Mouse (Mus musculus) stomach, postnatal 0 days (tissue): ENCODE measurements at regions not wholly inside any gene's neighbourhood (a gene's known extent, or its start where the extent isn't known, plus 50 kb on each side); places are given as distances from the start of the nearest gene placed in this dataset.

Source experiments
- CTCF ChIP-seq: IDR thresholded peaks from 2 replicates; pipeline ENCODE4 v1.5.1; 2016; ENCODE audit warnings: antibody characterized with exemption, low read depth, mild to moderate bottlenecking, moderate library complexity
- EP300 ChIP-seq: optimal IDR thresholded peaks from 2 replicates; pipeline ENCODE3; 2016; ENCODE audit warnings: antibody characterized with exemption

- TF ChIP-seq CTCF (no peak), EP300 (no peak)
These were observed 115.2 kb upstream of the Pik3r1 start for GRCm38 (mm10) chr13:101883177-101883576.
